Mouse (Mus musculus): ENCODE data around the gene Cdc34b.
"Not testable (repeated sequence)": the region's sequence is repeated elsewhere in the genome, so short reads cannot be mapped to it uniquely, and the experiment has no call there.

Gene Cdc34b

DNA sequence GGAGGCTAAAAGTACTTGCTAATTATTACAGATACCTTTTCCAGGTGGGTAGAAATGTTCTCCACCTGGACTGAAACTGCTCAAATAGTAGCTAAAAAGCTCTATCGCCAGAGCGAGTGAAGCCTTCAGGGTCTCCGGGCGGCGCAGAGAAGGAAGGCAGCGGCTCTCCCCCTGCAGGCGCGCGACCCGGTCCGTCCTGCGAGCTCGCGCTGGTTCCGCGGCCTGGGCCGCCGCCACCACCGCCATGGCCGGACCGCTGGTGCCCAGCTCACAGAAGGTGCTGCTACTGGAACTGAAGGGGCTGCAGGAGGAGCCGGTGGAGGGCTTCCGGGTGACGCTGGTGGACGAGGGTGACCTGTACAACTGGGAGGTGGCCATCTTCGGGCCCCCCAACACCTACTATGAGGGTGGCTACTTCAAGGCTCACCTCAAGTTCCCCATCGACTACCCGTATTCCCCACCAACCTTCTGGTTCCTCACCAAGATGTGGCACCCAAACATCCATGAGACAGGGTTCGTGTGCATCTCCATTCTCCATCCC lies at the start of gene Cdc34b:
Gene Cdc34b (plus strand): TSS at position 51 of the 541 bp plus-strand sequence.
- DNase-seq (ENCODE audit: low spot score in 2 of 2): no peak

- DNase-seq (ENCODE audit: low spot score in 2 of 2): not testable (repeated sequence)
Observed at GRCm38 (mm10) chr11:94692502-94692901, 49.1 kb upstream of the Cdc34b start.

GRCm38 (mm10) chr11:94695508-94695907 lies 46.1 kb upstream of the Cdc34b start:
- no peak for DNase-seq (ENCODE audit: low spot score in 2 of 2)

- no peak for DNase-seq (ENCODE audit: low spot score in 2 of 2)
Observed at GRCm38 (mm10) chr11:94697140-94697539, 44.4 kb upstream of the Cdc34b start.

GRCm38 (mm10) chr11:94697703-94698464 lies 43.7 kb upstream of the Cdc34b start:
- DNase-seq (ENCODE audit: low spot score in 2 of 2): no peak

DNA sequence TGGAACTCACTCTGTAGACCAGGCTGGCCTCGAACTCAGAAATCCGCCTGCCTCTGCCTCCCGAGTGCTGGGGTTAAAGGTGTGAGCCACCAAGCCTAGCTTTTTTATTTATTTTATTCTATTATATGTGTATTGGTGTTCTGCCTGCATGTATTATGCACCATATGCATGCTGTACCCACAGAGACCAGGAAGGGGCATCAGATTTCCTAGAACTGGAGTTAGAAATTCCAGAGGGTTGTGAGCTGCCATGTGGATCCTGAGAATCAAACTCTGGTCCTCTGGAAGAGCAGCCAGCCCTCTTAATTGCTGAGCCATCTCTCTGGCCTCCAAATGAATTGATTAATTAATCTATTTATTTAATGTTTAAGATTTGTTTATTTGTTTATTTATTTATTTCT lies 42.2 kb upstream of the Cdc34b start:
- no peak for DNase-seq (ENCODE audit: low spot score in 2 of 2)

DNA sequence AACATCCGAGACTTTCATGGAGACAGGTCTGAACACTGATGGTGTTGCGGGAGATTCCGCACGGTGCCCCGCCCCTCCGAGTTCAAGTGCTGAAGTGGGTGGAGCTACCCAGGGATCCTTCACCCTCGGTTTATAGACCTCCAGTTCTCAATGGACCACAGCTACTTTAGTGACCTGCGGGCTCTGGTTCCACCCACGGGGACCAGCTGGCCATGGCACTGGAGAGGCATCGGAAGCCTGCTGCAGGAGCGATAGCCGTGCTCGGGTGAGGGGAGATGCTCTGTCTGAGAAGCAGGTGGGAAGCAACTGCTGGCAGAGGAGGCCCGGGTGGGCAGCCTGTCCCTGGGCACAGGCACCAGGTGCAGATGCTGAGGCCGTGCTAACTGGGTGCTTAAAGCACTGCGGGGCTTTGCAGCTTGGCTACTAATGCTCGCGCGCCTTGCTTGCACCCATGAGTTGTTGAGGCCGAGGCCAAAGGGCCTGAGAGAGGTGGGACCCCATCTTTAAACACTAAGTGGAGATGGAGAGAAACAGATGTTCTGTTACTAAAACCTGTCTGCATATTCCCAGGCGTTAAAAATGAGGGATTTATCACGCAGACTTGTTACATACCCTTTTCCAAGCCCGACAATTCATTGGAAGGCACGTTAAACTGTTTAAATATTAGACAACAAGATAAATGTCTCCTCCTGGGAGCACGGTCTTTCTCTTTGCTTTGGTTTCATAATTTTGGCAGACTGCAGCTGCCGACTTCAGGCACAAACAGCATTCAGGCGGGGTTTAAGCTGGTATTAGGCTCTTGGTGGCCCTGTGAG lies 40.0 kb upstream of the Cdc34b start:
- no peak for DNase-seq (ENCODE audit: low spot score in 2 of 2)

DNA sequence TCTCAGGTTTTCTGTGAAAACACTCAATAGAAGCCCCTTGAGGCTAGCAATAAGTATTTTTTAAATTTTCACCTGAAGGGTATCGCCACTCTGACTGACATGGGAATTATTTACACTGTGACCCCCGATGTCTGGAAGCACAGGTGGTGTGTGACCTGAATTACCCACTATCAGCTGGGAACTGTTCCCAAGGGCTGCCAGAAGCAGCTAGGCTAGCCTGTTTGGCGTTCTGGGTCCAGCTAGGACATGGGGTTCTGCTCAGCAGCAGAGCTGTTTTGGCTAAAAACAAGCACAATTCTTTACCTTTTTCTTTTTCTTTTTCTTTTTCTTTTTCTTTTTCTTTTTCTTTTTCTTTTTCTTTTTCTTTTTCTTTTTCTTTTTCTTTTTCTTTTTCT lies 39.4 kb upstream of the Cdc34b start:
- no peak for DNase-seq (ENCODE audit: low spot score in 2 of 2)

DNA sequence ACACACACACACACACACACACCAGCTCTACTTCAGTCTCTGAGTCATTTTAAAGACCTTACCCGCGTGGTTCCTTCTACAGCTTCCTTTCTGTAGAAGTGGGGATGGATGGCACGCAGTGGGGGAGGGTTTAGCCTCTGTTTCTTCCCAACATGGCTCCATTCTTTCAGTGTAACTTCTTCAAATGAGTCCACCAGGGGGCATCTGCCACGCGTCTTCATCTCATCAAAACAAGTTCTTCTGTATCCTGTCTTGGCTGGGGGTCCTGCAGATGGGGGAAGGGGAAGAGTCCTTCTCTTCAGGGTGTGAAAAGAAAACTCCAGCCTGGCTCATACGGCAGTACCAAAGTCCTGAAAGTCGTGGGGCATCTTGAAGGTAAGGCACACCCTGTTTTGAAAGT lies 37.6 kb upstream of the Cdc34b start:
- no peak for DNase-seq (ENCODE audit: low spot score in 2 of 2)

DNA sequence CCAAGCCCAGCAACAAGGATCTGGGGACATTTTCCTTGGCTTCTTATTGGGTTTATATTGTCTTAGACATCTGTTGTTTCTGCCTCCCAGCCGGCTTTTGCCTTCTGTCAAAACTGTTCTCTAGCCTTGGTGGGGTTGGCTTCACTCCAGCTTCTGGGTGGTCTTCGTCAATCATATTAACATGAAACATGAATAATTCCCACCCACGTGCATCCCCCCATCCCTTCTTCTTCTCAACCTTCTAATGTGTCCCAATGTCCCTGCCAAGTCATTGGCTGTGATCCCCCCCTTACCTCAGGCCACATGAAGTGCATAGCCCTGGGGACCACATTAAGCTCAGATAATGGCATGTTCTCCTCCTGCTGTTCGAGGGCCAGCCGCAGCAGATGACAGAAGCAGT lies 37.1 kb upstream of the Cdc34b start, which contains the start of gene Gm11541:
Gene Gm11541 (minus strand): TSS at position 28 of the 400 bp plus-strand sequence.
- no peak for DNase-seq (ENCODE audit: low spot score in 2 of 2)

DNA sequence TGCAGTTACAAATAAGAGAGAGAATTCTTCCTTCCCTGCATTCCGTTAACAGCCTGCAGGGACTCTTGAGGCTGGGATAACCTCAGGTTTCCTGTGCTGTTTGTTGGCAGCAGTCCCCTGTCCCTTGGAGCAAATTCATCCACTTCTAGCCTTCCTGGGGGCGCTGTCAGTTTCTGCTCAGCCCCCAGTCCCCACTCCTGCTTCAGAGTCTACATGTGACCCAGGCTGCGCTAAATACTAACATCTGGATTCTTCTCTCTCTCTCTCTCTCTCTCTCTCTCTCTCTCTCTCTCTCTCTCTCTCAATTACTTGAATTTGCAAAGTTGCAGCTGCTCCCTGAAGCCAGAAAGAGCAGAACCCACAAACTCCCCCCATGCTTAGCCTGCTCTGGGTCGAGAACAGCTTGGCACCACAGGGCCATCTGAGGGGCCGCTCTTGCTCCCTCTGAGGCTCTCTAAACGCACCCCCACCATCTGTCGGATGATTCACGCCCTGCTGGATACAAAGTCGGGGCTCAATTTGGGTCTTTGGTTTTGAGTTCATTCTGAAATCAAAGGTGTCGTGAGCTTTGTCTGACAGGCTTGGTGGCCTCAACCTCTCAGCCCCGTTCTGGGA lies 28.2 kb upstream of the Cdc34b start:
- DNase-seq (ENCODE audit: low spot score in 2 of 2): no peak

GRCm38 (mm10) chr11:94715622-94716021 lies 26.0 kb upstream of the Cdc34b start:
- DNase-seq (ENCODE audit: low spot score in 2 of 2): no peak

DNA sequence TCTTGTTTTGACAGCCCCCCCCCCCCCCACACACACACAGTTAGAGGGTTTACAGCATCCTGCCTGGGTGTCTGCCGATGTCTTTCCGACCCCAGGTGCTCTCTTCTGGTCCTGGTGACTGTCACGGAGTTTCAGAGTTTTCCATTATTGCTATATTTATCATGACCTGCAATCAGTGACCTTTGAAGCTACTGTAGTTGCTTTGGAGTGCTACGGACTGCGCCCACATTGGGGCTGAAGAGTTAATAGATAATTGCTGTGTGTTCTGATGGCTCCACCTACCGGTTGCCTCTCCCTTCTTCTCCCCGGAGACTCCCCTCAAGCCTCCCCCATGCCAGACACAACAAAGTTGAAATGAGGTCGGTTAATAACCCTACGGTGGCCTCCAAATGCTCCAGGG lies 24.8 kb upstream of the Cdc34b start:
- no peak for DNase-seq (ENCODE audit: low spot score in 2 of 2)

GRCm38 (mm10) chr11:94717239-94717638 lies 24.3 kb upstream of the Cdc34b start:
- no peak for DNase-seq (ENCODE audit: low spot score in 2 of 2)

GRCm38 (mm10) chr11:94718113-94718909 lies 23.3 kb upstream of the Cdc34b start:
- DNase-seq (ENCODE audit: low spot score in 2 of 2): no peak

DNA sequence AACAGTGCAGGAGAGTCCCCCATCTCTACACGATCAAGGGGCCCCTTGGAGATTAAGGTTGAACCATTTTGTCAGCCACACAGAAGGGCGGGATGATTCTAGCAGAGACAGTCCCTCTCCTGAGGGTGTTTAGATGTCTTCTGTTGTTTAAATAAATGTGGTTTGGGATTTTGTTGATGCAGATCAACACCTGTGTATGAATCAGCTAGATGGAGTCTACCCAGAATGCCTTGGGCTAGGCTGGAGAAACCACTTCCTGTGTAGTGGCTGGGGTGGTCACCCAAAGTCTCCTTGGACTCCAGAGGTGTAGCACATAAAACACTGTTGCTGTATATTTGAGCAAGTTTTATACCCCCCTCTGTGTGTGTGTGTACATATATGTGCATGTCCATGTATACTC lies 22.4 kb upstream of the Cdc34b start:
- no peak for DNase-seq (ENCODE audit: low spot score in 2 of 2)

GRCm38 (mm10) chr11:94727306-94727705 lies 14.3 kb upstream of the Cdc34b start:
- DNase-seq (ENCODE audit: low spot score in 2 of 2): no peak

- DNase-seq (ENCODE audit: low spot score in 2 of 2): no peak
Observed at GRCm38 (mm10) chr11:94728545-94728944, 13.0 kb upstream of the Cdc34b start.

DNA sequence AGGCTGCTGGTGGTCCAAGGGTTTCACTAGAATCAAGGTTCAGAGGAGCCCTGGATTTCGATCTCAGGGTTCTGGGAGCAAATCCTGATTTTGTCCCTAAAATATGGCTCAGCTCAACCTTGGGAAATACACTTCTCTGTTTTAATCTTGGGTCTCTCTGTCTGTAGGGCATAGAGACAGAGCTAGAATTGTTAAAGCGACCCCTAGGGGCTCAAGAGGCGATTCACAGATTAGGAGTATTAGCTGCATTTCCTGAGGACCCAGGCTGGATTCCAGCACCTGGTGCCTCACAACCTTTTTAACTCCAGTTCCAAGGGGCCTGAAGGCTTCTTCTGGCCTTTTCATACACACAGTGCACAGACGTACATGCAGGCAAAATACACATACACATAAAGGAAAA lies 12.0 kb upstream of the Cdc34b start:
- DNase-seq (ENCODE audit: low spot score in 2 of 2): no peak

- DNase-seq (ENCODE audit: low spot score in 2 of 2): peak; percentile 37 to 78
Observed at GRCm38 (mm10) chr11:94730261-94730660, 11.3 kb upstream of the Cdc34b start.

- no peak for DNase-seq (ENCODE audit: low spot score in 2 of 2)
Observed at GRCm38 (mm10) chr11:94731229-94731628, 10.4 kb upstream of the Cdc34b start.
